19 mouse cellular contexts compared by ENCODE assay signal in the genomic region with DNA sequence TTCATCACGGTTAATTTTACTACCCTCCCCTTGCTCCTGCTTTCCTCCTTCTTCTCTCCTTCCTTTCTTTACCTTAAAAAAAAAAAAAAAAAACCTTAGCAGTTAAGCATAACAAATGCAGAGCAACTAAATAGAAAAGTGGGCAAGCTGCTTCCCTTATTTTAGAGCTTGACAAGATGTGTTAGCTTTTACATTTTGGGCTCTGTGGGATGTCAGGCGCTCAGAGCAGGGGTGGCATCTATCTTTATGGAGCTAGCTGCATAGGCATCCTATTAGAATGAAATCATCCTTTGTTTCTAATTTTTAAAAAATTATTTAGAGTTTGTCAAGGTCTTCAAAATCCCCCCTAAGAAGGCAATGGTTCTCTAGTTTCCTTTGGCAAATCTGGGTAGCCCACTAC.
A peak's percentile ranks its signal among the peaks of the same experiment; 100 is the strongest.
DNase-seq lines count a peak whose midpoint lies in the region; ATAC-seq and TF ChIP-seq lines count a peak whose summit lies in the region.
"Had no signal": no experiment of that assay in that cellular context is flagged by ENCODE, and none has a peak within 500 bp of the region (broad histone marks: within the 10 kb centered on the region; RNA-seq: fewer than 3 reads in every experiment).

No protein-coding gene starts in this region.

- 0 out of 2 replicates have a peak overlapping the region, but pooled peaks have one; percentile 32 for H3K27ac ChIP-seq in layer of hippocampus, adult 2 months
- H3K27ac ChIP-seq: embryonic facial prominence, embryonic 12.5 days; forebrain, embryonic 15.5 days; heart, embryonic 13.5 days; hindbrain, embryonic 15.5 days had no signal

- no peak for ATAC-seq in megakaryocyte, adult 5-6 weeks (ENCODE audit: poor library complexity, severe bottlenecking)
- ATAC-seq: forebrain, embryonic 15.5 days had no signal

- no peak for DNase-seq in layer of hippocampus, adult 2 months (ENCODE audit: low spot score in 2 of 2)
- DNase-seq in layer of hippocampus, postnatal 10 days (ENCODE audit: low spot score in 2 of 2) = no peak
- peak; percentile 63 for DNase-seq in right cerebral cortex, adult 18-20 months
- DNase-seq in right cerebral cortex, postnatal 14 days = no peak
- DNase-seq in brain, adult 2 months (ENCODE audit: low read depth, low spot score) = peak; percentile 80
- DNase-seq in left cerebral cortex, adult 9 months (ENCODE audit: low spot score in 2 of 2) = peak; percentile 43 to 50
- DNase-seq in neural tube, embryonic 10.5 days (ENCODE audit: extremely low spot score, low spot score) = no peak
- DNase-seq: adrenal gland, adult 8-10 months; adrenal gland, postnatal 36 days; cerebellum, adult 11 months; cerebellum, adult 8-10 months; cerebellum, postnatal 14 days; gastrocnemius, postnatal 36 days; heart, postnatal 36 days had no signal

- no peak for TF ChIP-seq CTCF in layer of hippocampus, adult 2 months (conservative IDR thresholded peaks at IDR 0.05)

- H3K4me3 ChIP-seq in layer of hippocampus, adult 2 months = no peak overlapping the region
- H3K4me3 ChIP-seq: embryonic facial prominence, embryonic 12.5 days; forebrain, embryonic 15.5 days; heart, embryonic 13.5 days; hindbrain, embryonic 15.5 days had no signal

Comparison
In these comparisons a context has a peak if more than half of its experiments do, and no peak if none do; other contexts are left out.
1. DNase-seq: peak in right cerebral cortex, adult 18-20 months (single experiment), brain, adult 2 months (single experiment) and left cerebral cortex, adult 9 months (2 of 2); none in layer of hippocampus, adult 2 months (0 of 2), layer of hippocampus, postnatal 10 days (0 of 2), right cerebral cortex, postnatal 14 days (single experiment) and neural tube, embryonic 10.5 days (single experiment).